Mouse (Mus musculus) c-Kit-positive CD71-negative TER-119-negative erythroid progenitor cells, embryonic 14.5 days (primary cell): ENCODE data around the gene Rhbdd1.

Source experiments
- DNase-seq: peaks from one replicate; pipeline ENCODE4 v3.0.0-alpha.2; 2013; ENCODE audit warnings: low read depth

Rhbdd1 gene

DNA sequence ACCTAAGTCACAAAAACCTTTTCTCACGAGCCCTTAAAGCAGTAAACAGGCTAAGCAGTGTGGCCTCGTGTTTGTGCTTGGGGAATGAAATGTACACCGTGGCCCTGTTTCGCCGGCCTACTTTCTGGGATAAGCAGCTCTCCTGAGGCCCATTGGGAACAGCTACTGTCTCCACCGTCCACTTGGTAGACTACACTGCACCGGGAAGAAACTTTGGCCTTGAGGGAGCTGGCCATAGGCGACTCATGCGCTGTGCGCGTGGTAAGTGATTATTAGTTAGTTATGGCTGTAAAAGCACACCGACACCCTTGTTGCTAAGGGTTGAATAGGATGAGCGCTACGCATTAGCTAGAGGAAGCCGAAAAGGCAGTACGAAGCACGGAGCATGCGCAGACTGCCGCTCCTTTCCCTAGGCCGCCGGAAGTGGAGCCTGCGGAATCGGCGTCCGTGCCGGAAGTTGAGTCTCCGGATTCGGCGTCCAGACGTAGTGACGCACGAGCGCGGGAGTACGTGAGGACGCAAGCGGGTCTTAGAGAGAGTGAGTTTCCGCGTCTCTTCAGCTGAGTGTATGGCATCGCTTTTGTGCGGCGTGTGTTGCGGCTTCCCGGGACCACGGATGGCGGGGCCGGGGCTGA is at the start of gene Rhbdd1:
Gene Rhbdd1 (plus strand): TSS at position 342 of the 635 bp plus-strand sequence.
- peak; percentile 90 for DNase-seq

DNA sequence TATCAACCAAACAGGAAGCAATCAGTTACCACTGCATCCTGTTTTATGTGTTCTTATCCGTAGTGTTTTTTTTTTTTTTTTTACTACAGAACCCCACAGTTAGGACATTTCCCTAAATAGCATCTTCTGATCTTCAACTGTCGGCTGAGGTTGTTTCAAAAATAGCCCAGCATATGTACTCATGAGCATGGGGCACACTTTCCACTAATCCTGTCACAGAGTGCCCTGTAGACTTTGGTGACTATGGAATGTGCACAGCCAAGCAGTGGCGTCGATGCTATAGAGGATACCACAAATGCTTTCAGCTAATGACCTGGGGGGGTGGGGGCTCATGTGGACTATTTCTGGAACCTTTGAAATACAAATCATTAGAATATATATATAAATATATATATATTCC is 48.7 kb upstream of the Rhbdd1 start:
- DNase-seq, result no peak

DNA sequence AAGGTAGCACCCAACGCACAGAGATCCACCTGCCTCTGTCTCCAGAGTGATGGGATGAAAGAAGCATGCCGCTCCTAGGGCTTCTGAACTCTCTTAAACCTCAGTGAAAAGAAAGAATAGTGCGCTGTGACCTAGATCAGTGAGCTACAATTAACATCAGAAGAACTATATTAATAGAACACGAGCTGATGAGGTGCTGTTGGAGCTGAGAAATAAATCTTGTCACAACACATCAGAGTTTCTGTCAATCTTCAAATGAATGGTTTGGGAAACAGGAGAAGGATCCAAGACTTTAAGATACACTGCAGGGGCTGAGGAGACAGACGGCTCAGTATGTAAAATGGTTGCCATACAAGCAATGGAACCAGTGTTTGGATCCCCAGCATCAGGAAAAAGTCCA is 44.0 kb upstream of the Rhbdd1 start:
- DNase-seq, result no peak

DNA sequence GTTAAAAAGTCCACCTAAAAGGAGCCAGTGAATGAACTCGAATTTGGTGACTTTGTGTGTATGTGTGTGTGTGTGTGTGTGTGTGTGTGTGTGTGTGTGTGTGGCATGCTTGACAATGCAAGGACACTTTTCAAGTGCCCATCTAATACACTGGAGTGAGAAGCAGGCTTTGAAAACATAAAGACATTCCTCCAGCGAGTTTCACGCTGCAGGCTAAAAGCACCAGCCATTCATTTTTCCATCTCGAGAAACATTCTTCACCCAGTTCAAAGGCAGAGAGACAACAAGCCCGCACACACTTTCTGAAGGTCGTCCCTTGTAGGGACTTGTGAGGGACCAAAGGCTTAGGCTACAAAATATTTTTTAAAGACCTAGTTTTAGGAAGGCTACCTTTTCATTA is 42.7 kb upstream of the Rhbdd1 start:
- no peak for DNase-seq

DNA sequence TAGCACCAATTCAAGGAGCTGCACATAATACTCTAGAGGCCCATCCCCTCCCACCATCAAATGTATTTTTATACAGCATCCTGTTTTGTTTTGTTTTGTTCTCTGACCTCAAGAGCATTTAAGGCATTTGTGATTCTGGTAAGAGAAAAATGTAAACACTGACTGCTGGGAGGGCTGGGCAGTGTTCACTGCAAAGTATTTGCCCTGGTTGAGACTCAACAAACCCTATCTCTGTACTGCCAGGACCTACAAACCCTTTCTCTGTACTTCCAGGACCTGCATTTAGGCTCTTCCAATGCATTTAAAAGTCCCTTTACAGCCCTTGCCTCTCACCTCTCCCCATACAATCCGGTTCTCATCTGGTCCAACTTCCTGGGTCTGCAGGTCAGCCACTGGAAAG is 41.9 kb upstream of the Rhbdd1 start:
- no peak for DNase-seq

DNA sequence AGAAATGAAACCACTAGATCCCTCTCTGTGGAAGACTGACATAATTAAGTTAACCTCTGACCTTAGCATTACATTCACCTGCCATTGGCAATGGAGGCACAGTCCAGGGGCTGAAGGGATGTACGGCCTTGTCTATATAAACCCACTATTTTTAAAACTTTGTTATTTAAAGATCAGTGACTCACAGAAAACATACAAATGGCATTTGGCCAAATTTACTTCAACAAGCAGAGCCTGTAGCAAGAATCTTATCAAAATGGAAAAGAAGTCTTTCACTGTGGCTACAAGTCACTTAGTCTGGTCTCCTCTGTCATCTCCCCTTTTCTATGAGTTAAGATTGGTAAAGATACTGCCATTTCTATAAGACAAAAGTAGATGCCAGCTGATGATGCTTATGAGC is 36.5 kb upstream of the Rhbdd1 start:
- DNase-seq, result no peak

DNA sequence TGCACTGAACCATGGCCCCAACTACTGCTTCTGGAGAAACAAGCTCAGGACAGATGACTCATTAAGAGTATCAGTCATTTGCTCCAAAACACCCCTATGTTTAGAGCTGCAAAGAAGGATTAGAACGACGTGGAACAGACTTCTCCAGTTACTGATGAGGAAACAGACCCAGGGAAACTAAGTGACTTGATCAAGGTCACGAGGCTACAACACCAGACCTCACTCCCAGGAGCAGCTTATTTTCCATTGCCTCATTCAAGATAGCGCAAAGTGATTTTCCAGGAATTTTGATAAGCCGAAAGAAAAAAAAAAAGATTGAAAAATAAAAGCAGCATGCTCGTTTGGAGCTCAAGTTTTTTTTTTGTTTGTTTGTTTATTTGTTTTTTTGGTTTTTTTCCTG is 34.4 kb upstream of the Rhbdd1 start:
- no peak for DNase-seq

DNA sequence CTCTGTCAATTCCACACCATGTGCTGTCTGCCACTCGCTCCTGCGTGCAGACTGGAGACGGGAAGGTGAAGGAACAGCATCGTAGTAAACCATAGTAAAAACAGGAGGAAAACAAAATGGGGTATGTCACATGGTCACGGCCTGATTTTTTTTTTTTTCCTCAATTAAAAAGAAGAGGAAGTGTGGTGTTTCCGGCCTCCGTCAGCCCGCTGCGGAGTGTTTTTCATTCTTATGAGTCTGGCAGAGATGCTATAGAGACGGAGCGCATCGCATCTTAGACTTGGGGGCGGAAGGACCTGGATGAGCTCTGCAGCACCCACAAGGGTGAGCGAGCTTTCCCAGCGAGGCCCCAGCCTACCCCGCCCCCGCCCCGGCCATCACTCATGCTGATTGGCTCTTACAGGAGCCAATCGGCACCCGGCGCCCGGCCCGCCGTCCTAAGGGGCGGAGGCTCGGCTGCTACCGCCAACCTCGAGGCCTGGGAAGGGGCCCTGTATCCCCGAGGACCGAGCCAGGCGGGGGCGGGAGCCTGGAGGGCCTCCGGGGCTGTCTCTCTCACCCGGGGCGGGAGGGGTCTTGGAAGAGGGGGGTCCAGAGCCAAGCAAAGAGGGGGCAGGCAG is 33.1 kb upstream of the Rhbdd1 start:
- peak; percentile 50 for DNase-seq

DNA sequence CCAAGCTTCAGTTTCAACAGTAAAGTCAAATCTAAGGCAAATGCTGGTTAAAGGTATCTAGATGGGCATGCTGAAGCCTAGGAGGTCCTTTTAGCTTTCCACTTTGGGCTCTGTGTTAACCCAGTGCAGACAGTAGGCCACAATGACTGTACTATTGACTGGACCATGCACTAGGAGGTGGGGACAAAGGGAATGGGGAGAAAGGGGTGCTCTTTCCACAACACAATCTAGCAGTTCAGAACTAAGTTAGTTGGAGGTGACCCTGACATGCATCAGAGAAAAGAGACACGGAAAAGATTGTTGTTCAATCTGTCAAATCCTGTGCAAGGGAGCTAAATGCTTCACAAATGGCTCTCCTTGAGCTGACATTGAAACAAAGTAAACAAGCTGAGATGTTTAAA is 32.4 kb upstream of the Rhbdd1 start:
- DNase-seq, result no peak

DNA sequence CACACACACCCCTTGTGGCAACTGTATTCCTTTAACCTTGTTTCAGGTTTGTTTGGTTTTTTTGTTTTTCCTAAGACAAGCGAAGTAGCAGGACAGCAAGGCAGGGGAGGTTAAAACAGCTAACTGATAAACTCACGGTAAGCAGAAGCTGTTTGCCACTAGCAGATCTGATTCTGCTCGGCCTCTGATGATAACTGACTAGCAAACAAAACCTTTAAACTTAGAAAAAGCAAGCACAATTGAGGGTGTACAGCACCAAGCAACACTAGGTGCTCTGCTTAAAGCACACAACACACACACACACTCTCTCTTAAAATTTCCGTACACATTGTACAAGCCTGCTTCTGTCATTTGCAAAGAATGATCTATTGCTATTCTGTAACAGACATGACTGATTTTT is 31.8 kb upstream of the Rhbdd1 start:
- DNase-seq, result no peak

DNA sequence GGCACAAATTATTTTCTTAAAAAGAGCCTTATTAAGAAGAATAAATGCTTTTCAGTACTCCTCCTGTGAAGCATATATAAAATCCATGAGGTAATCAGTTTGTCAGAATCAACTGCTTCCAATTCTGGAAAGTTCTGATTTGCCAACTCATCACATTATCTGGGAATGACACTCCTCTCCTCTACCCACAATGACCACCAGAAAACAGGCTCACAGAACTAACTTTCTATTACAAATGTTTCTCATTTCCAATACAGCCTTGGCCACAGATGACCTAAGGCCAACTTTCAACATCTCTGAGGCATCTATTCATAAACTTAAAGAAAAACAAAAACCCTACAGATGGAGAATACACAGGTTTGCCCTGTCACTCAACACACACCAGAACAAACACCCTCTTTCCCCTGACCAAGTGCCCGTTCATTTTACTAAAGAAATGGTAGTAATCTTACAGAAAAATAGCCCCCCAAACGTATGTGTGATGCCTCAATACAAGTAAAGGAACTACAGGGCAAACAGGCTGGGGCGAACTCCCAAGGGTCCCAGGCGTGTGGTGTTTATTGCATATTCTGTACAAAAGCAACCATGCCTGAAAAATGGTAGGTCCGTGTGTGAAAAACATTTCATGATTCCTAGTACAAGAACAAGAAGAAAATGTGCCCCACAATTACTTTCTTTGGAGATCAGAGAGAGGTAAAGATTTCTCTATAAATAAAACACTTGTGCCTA is 30.6 kb upstream of the Rhbdd1 start:
- no peak for DNase-seq

DNA sequence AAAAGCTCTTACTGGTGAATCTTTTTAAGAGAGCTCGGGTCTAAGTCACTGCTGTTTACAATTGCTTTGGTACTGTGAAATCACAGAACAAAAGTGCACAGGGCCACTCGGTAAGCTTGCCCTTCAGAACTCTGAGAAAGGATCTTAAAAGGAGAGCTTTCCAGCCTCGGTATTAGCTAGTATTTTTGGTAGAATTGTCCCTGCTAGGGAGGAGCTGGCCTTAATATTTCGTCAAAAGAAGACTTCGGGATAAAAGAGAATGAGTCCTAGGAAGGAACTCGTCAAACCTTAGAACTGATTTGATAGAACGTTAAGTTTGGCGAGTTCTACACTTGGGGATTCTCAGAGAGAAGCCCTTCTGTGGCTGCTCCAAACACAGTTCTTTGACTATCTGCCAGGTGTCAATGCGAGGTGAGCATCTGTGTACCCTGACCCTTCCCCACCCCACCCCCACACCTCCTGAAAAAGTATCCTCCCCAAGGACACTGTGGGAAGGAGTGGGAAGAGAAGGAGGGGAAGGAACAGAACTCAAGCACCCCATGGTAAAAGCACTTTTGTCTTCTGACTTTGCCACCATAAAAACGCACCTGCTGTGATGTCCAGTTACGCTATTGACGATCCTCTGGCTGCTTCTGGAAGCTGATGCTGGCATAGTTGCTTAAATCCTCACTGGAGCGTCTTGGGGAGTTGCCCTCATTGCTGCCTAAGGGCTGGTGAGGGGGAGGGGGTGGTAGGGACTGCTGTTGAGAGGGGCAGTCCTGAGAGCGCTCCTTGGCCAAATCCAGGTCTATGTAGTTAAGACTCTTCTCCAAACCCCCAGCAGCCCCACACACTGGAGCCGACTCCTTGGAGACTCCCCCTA is 29.8 kb upstream of the Rhbdd1 start:
- no peak for DNase-seq

DNA sequence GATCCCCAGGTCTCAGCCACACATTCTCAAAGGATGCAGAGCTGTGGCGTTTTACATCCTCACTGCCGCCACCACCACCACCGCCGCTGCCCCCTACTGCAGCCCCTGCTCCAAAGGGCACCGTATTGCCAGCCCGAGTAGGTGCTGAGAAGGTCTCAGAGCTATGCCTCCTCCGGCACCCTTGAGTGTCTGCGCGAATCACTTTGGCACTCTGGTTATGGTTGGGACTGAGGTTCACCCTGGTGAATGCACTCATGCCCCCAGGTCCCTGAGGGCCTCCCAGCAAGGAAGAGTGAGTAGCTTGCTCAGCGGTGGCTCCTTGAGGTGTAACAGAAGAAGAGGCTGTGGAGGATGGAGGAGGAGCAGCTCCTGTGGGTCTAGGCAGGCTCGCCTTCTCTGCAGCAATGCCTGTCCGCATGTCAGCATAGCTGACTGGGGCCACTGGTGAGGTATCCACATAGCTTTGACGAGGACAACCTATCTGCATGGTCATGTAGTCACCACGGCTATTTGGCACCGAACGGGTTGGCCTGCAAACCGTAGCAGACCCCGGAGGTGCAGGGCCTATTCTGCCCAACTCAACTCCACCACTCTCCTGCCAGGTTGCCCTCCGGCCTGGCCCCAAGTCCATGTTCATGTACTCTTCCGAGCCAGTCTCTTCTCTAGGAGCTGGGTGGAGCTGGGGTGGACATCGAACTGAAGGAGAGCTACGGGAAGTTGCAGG is 29.0 kb upstream of the Rhbdd1 start:
- DNase-seq, result no peak

DNA sequence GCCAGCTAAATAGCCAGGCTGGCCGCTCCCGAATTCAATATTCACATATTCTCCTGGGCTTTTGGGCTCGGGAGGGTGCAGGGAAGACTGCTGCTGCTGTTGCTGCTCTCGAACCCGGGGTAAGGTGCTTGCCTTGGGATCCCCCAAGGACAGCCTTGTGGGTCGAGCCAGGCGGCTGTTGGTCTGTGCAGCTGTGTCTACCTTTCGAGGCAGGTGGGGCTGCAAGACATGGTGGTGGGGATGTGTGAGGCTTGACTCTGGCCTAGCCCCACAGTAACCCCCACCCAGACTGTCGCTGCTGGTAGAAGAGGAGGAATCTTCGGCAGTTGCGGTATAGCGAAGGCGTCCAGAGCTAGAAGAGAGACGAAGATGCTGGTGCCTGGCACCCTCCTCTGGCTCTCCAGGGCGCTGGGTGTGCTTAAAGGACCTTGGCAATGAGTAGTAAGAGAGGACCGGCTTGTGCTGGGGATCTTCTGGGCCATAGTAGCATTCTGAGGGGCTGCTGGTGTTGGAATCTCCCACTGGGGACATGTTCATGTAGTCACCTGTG is 28.4 kb upstream of the Rhbdd1 start:
- no peak for DNase-seq

DNA sequence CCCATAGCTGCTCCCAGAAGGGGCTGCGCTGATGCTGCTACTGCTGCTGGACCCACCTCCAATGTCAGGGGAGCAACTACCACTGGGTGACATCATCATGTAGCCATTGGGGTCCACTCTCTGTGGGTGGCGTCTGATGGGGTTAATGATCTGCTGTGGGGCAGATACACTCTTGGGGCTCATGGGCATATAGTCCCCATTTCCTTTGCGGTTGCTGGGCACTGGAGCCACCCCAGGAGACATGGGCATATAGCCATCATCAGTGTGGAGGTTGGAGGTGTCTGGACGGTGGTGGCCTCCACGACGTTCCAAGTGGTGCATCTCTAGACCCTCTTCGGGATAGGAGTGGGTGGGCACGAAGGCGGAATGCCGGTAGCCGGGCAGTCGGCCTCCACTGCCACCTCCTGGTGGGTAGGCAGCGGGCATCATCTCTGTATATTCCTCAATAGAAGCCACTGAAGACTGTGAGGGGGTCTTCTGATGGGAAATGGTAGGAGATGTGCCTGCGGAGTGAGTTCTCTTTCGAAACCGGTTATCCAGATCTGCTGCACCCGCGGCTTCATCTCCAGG is 27.7 kb upstream of the Rhbdd1 start:
- DNase-seq, result no peak

DNA sequence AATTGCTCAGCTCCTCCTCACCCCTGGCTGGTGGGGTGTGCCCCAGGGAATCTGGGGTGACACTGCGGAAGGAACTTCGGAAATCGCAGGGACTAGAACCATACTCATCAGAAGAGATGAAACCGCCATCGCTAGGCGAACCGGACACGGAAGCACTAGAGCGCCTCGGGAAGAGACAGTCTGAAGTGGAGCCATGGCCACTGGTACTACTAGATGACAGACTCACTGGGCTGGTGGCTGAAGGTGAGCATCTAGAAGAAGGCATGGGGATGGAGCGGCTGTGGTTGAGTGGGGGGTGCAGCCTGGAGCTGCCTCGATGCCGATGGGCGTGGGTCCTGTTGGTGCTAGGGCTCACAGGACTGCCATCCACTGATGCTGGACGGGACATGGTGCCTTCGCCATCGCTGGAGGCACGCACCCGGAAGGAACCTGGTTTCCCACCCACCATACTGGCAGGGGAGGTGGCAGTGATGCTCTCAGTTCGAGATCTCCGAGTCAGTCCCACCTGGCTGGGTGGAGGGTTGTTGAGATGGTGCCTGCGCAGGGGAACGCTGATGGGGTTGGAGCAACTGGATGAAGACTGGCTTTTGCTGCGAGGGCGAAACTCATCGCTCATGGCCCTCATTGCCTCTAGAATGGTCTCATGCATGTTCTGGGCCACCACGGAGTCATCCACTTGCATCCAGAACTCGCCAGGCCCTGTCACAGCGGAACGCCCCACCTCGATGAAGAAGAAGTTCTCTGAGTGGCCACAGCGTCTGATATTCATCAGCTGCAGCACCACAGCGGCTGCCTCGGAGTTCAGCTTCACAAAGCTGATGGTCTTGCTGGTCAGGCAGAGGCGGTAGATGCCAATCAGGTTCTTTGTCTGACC is 26.9 kb upstream of the Rhbdd1 start:
- DNase-seq, result no peak

DNA sequence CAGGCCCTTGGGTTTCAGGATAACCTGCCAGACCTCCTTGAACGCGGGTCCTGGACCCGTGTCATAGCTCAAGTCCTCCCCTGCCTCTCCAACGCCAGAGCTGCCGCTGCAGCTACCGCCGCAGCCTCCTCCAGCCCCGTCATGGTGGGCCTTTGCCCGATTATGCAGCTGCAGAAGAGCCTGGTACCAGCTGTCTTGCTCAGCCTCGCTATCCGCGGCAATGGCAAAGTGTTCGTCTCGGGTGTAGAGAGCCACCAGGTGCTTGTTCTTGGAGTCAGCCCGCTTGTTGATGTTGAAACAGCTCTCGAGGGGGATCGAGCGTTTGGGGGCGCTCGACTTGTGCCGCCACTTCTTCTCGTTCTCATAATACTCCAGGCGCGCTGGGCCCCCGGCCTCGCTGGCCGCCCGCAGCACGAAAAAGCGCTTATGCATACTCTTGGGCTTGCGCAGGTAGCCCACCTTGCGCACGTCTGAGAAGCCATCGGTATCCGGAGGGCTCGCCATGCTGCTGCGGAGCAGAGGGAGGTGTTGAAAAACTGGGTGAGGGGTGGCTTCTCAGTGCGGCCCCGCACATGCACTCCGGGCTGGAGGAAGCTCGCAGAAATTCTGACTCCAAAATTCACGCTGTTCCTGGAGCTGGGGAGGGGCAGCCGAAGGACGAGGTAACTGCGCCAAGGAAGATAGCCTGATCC is 26.1 kb upstream of the Rhbdd1 start:
- no peak for DNase-seq

DNA sequence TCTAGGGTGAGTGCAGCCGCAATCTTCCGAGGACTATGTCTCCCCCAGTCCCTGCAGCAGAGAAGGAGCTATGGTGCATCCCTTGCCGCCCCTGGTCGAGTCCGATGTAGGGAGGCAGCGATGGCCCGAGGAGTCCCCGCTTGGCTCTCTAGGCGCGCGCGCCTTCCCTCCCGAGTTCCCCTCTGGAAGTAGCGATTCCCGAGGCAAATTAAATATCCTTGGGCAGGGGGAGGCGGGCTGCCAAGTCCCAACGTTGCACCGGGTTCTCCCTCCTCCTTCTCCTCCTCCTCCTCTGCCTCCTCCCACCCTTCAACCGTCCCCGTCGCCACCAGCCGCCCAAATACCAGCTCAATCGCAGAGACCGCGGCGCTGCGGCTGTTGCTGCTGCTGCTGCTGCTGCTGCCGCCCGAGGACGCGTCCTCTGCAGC is 25.5 kb upstream of the Rhbdd1 start:
- DNase-seq, result no peak

DNA sequence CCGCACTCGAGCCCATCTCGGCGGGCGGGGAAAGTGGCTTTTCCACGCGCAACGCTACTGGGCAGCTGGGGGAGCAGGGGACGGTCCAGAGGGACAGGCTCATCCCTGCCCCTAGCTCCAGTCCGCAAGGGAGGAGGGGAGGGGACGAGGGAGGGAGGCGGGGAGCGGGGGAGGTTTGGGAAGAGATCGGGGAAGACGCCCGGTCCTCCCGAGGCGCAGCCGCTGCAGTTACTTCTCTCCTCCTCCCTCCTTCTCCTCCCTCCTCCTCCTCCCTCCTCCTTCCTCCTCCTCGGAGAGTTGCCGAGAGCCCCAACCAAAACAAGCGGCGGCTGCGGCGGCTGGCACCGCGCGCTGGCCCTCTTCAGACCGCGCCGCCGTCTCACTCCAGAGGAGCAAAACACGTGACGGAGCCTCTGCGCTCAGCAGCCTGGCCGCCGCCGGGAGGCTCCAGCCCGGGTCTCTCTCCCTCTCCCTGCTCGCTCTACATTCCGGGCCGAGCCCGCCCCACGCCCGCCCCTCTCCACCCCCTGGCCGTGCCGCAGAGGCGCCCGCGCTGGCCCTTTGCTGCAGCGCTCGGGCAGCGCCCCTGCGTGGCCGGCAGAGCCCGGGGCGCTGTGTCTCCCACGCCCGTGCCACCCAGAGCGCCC is 25.0 kb upstream of the Rhbdd1 start, which contains the start of gene Irs1:
Gene Irs1 (minus strand): TSS at position 266 of the 647 bp plus-strand sequence.
- no peak for DNase-seq
